Mouse (Mus musculus) urinary bladder, postnatal 36 days (tissue): ENCODE data around the gene Kri1.
"Not testable (repeated sequence)": the region's sequence is repeated elsewhere in the genome, so short reads cannot be mapped to it uniquely, and the experiment has no call there.

ENCODE experiments used
- DNase-seq, 2 experiments: peaks; one replicate each; pipeline ENCODE4 v3.0.0; 2022; ENCODE audit warnings: low spot score in 2 of 2, mixed read lengths in 1 of 2

Kri1 gene

GRCm38 (mm10) chr9:21243826-21244427 lies 43.8 kb downstream of the Kri1 start:
- no peak for DNase-seq

GRCm38 (mm10) chr9:21241343-21241742 lies 46.4 kb downstream of the Kri1 start:
- peak; percentile 56 to 77 for DNase-seq

GRCm38 (mm10) chr9:21239465-21239848 lies 48.3 kb downstream of the Kri1 start:
- DNase-seq, result no peak

GRCm38 (mm10) chr9:21238733-21239464 lies 48.9 kb downstream of the Kri1 start, which contains the start of gene Keap1:
Gene Keap1, minus strand, starts transcription at chr9:21239361.
- peak; percentile 81 to 83 for DNase-seq

GRCm38 (mm10) chr9:21238004-21238732 lies 49.6 kb downstream of the Kri1 start:
- DNase-seq, result no peak

GRCm38 (mm10) chr9:21237368-21238003 lies 50.3 kb downstream of the Kri1 start:
- DNase-seq, result no peak

GRCm38 (mm10) chr9:21236991-21237367 lies 50.8 kb downstream of the Kri1 start:
- no peak for DNase-seq

GRCm38 (mm10) chr9:21235341-21235740 lies 52.4 kb downstream of the Kri1 start:
- no peak for DNase-seq

- no peak for DNase-seq
Observed at GRCm38 (mm10) chr9:21233805-21234204, 54.0 kb downstream of the Kri1 start.

- no peak for DNase-seq
Observed at GRCm38 (mm10) chr9:21233366-21233765, 54.4 kb downstream of the Kri1 start.

GRCm38 (mm10) chr9:21232867-21233266 lies 54.9 kb downstream of the Kri1 start:
- no peak for DNase-seq

- DNase-seq, result no peak
Observed at GRCm38 (mm10) chr9:21231551-21231950, 56.2 kb downstream of the Kri1 start.

GRCm38 (mm10) chr9:21227342-21227741 lies 60.4 kb downstream of the Kri1 start:
- no peak for DNase-seq

- peak in 1 of 2 experiments; percentile 38 for DNase-seq
Observed at GRCm38 (mm10) chr9:21225415-21225758, 62.4 kb downstream of the Kri1 start.

GRCm38 (mm10) chr9:21224576-21225414 lies 63.0 kb downstream of the Kri1 start:
- DNase-seq, result peak in 1 of 2 experiments; percentile 52

- DNase-seq, result no peak
Observed at GRCm38 (mm10) chr9:21223906-21224305, 63.9 kb downstream of the Kri1 start.

GRCm38 (mm10) chr9:21223490-21223889 lies 64.3 kb downstream of the Kri1 start:
- DNase-seq, result not testable (repeated sequence)
